Mouse (Mus musculus): ENCODE measurements around the gene Sema3f.

Sema3f gene

GRCm38 (mm10) chr9:107633661-107634405 is 76.4 kb downstream of the Sema3f start:
- DNase-seq (ENCODE audit: low read depth): peak; percentile 55

GRCm38 (mm10) chr9:107633091-107633660 is 77.1 kb downstream of the Sema3f start:
- DNase-seq (ENCODE audit: low read depth): peak; percentile 87

- DNase-seq (ENCODE audit: low read depth): peak; percentile 29
Measured at GRCm38 (mm10) chr9:107632478-107632877, 77.8 kb downstream of the Sema3f start.

- no peak for DNase-seq (ENCODE audit: low read depth)
Measured at GRCm38 (mm10) chr9:107631861-107632260, 78.4 kb downstream of the Sema3f start.

All from 416B (cell line).